Mouse (Mus musculus) forebrain, embryonic 14.5 days (tissue): ENCODE measurements around the gene Kmt2a. TPM values are rescaled to one million over a fixed set of nuclear protein-coding genes. Genes with fewer than 3 reads are reported as not detected.

Experiments
- ATAC-seq: fragments of 200-750 bp; cut with Nextera tagmentation; 2 replicates; pipeline ENCODE4 v1.8.0; 2017; ENCODE audit warnings: mild to moderate bottlenecking, moderate library complexity
- DNase-seq: peaks from one replicate; pipeline ENCODE4 v3.0.0-alpha.2; 2015; ENCODE audit warnings: low spot score
- H3K27ac ChIP-seq: fragments of 300-500 bp; sonication (generic); 2 replicates; pipeline ENCODE4 v1.5.1; 2014; ENCODE audit warnings: low read depth, mild to moderate bottlenecking, control low read depth, low read length, moderate library complexity
- H3K27me3 ChIP-seq: fragments of 300-500 bp; sonication (generic); replicated peaks from 2 replicates; pipeline ENCODE4 v1.6.1; 2014; ENCODE audit warnings: low read length, control low read depth, mixed read lengths; ENCODE audit not compliant: control insufficient read depth, insufficient read depth
- H3K36me3 ChIP-seq: fragments of 300-500 bp; sonication (generic); 2 replicates; pipeline ENCODE4 v1.6.1; 2014; ENCODE audit warnings: low read length, control low read depth; ENCODE audit not compliant: control insufficient read depth, insufficient read depth
- H3K4me1 ChIP-seq: fragments of 300-500 bp; sonication (generic); 2 replicates; pipeline ENCODE4 v1.6.1; 2014; ENCODE audit warnings: antibody characterized with exemption, low read length, control low read depth; ENCODE audit not compliant: control insufficient read depth, insufficient read depth
- H3K4me2 ChIP-seq: fragments of 300-500 bp; sonication (generic); 2 replicates; pipeline ENCODE4 v1.6.1; 2014; ENCODE audit warnings: mild to moderate bottlenecking, control low read depth, low read length
- H3K4me3 ChIP-seq: fragments of 300-500 bp; sonication (generic); 2 replicates; pipeline ENCODE4 v1.5.1; 2014; ENCODE audit warnings: low read depth, low read length, control low read depth
- H3K9ac ChIP-seq: fragments of 300-500 bp; sonication (generic); 2 replicates; pipeline ENCODE4 v1.6.1; 2014; ENCODE audit warnings: mild to moderate bottlenecking, low read length, control low read depth, moderate library complexity
- H3K9me3 ChIP-seq: fragments of 300-500 bp; sonication (generic); replicated peaks from 2 replicates; pipeline ENCODE4 v1.6.1; 2016; ENCODE audit warnings: low read length, control low read depth, mixed read lengths; ENCODE audit not compliant: control insufficient read depth
- WGBS: fragments of 180-500 bp; shearing (Covaris S2); extraction: QIAGEN DNeasy Blood & Tissue Kit; methylation state at CpG from one replicate; pipeline ENCODE4 v1.1.7; 2014; 5-methylcytosine and 5-hydroxymethylcytosine counted together
- polyA plus RNA-seq: library from polyadenylated mRNA; unstranded; fragments of >200 nt; fragmentation: Nextera tagmentation; extraction: Ambion mirVana; gene quantifications from 2 replicates; pipeline ENCODE4 v1.2.1, GENCODE M21; 2014

Kmt2a gene
- polyA plus RNA-seq, 1 experiment from 2014 or later = 9.6 TPM

GRCm38 (mm10) chr9:44882981-44883569 is 2.0 kb upstream of the Kmt2a start:
- peaks cover 10% of the 10 kb centered on the region for H3K4me1 ChIP-seq
- H3K9ac ChIP-seq = peak overlapping the region; percentile 99
- peak overlapping the region; percentile 98 for H3K4me3 ChIP-seq
- no peaks in the 10 kb centered on the region for H3K9me3 ChIP-seq
- 0 out of 2 replicates have a peak, but pooled peaks cover 3% of the 10 kb centered on the region for H3K36me3 ChIP-seq
- no peaks in the 10 kb centered on the region for H3K27me3 ChIP-seq
- peak; percentile 79 for DNase-seq
- peak overlapping the region; percentile 99 for H3K27ac ChIP-seq
- H3K4me2 ChIP-seq = peak overlapping the region; percentile 95
- peak; percentile 14 for ATAC-seq
- under 1% methylated on average over 21 of the region's 21 CpGs for WGBS

GRCm38 (mm10) chr9:44882436-44882980 is 1.4 kb upstream of the Kmt2a start:
- peak; percentile 74 for DNase-seq
- WGBS = under 1% methylated on average over 26 of the region's 27 CpGs
- 0 out of 2 replicates have a peak, but pooled peaks cover 3% of the 10 kb centered on the region for H3K36me3 ChIP-seq

GRCm38 (mm10) chr9:44881941-44882435 is 892 bp upstream of the Kmt2a start:
- peak; percentile 93 for DNase-seq

More at GRCm38 (mm10) chr9:44882436-44882980, 1.4 kb upstream of the Kmt2a start:
- peak overlapping the region; percentile 99 for H3K9ac ChIP-seq
- H3K27ac ChIP-seq = peak overlapping the region; percentile 99
- ATAC-seq = peak; percentile 43
- peak overlapping the region; percentile 95 for H3K4me2 ChIP-seq
- H3K27me3 ChIP-seq = no peaks in the 10 kb centered on the region
- H3K9me3 ChIP-seq = no peaks in the 10 kb centered on the region
- H3K4me3 ChIP-seq = peak overlapping the region; percentile 98
- H3K4me1 ChIP-seq = peaks cover 15% of the 10 kb centered on the region

GRCm38 (mm10) chr9:44880309-44881081 is 601 bp downstream of the Kmt2a start:
- H3K4me1 ChIP-seq = peaks cover 34% of the 10 kb centered on the region
- WGBS = under 1% methylated on average over 42 of the region's 44 CpGs
- DNase-seq = peak; percentile 53
- H3K27ac ChIP-seq = peak overlapping the region; percentile 99
- H3K9ac ChIP-seq = peak overlapping the region; percentile 99
- 0 out of 2 replicates have a peak, but pooled peaks have one; percentile 2 for ATAC-seq
- H3K4me2 ChIP-seq = peak overlapping the region; percentile 87
- H3K36me3 ChIP-seq = 0 out of 2 replicates have a peak, but pooled peaks cover 3% of the 10 kb centered on the region
- no peaks in the 10 kb centered on the region for H3K27me3 ChIP-seq
- no peaks in the 10 kb centered on the region for H3K9me3 ChIP-seq
- peak overlapping the region; percentile 98 for H3K4me3 ChIP-seq

More at GRCm38 (mm10) chr9:44881941-44882435, 892 bp upstream of the Kmt2a start:
- peak; percentile 83 for ATAC-seq
- WGBS = under 1% methylated on average over 28 of the region's 29 CpGs
- Histone ChIP-seq H3K27ac (peak overlapping the region; percentile 99), H3K4me2 (peak overlapping the region; percentile 95), H3K4me1 (peaks cover 21% of the 10 kb centered on the region), H3K9ac (peak overlapping the region; percentile 99), H3K9me3 (no peaks in the 10 kb centered on the region), H3K27me3 (no peaks in the 10 kb centered on the region), H3K36me3 (0 out of 2 replicates have a peak, but pooled peaks cover 3% of the 10 kb centered on the region), H3K4me3 (peak overlapping the region; percentile 98)

- peak overlapping the region; percentile 99 for H3K9ac ChIP-seq
- no peak for ATAC-seq
- H3K27ac ChIP-seq = peak overlapping the region; percentile 99
- peak overlapping the region; percentile 87 for H3K4me2 ChIP-seq
- H3K36me3 ChIP-seq = 0 out of 2 replicates have a peak, but pooled peaks cover 3% of the 10 kb centered on the region
- peak; percentile 39 for DNase-seq
- H3K27me3 ChIP-seq = no peaks in the 10 kb centered on the region
- H3K9me3 ChIP-seq = no peaks in the 10 kb centered on the region
- 0% methylated on average over 13 of the region's 13 CpGs for whole genome bisulfite sequencing
- H3K4me1 ChIP-seq = peaks cover 38% of the 10 kb centered on the region
- peak overlapping the region; percentile 98 for H3K4me3 ChIP-seq
Measured at GRCm38 (mm10) chr9:44879694-44880271, 1.3 kb downstream of the Kmt2a start.

- Histone ChIP-seq H3K9ac (peak overlapping the region; percentile 99), H3K27me3 (no peaks in the 10 kb centered on the region), H3K27ac (peak overlapping the region; percentile 99), H3K36me3 (0 out of 2 replicates have a peak, but pooled peaks cover 3% of the 10 kb centered on the region), H3K4me3 (peak overlapping the region; percentile 98), H3K4me2 (peak overlapping the region; percentile 87), H3K4me1 (peaks cover 38% of the 10 kb centered on the region), H3K9me3 (no peaks in the 10 kb centered on the region)
- ATAC-seq (no peak), DNase-seq (peak; percentile 53)
- 18% methylated on average over 9 of the region's 9 CpGs for WGBS
Measured at GRCm38 (mm10) chr9:44878776-44879500, 2.2 kb downstream of the Kmt2a start.

GRCm38 (mm10) chr9:44877686-44878085 is 3.4 kb downstream of the Kmt2a start:
- Histone ChIP-seq H3K4me3 (no peak overlapping the region), H3K9me3 (no peaks in the 10 kb centered on the region), H3K27me3 (no peaks in the 10 kb centered on the region), H3K9ac (no peak overlapping the region), H3K4me1 (peaks cover 36% of the 10 kb centered on the region), H3K27ac (no peak overlapping the region), H3K36me3 (0 out of 2 replicates have a peak, but pooled peaks cover 3% of the 10 kb centered on the region), H3K4me2 (peak overlapping the region; percentile 87)
- WGBS = 87% methylated on average over 7 of the region's 7 CpGs
- DNase-seq (no peak), ATAC-seq (no peak)

GRCm38 (mm10) chr9:44875476-44875875 is 5.6 kb downstream of the Kmt2a start:
- Histone ChIP-seq H3K27ac (no peak overlapping the region), H3K9me3 (no peaks in the 10 kb centered on the region), H3K36me3 (0 out of 2 replicates have a peak, but pooled peaks cover 9% of the 10 kb centered on the region), H3K4me2 (peak overlapping the region; percentile 18; the same call in 1 of the 2 replicates), H3K4me3 (no peak overlapping the region), H3K27me3 (no peaks in the 10 kb centered on the region), H3K9ac (no peak overlapping the region), H3K4me1 (peaks cover 36% of the 10 kb centered on the region)
- ATAC-seq (no peak), DNase-seq (peak; percentile 62)
- 10% methylated on average over 7 of the region's 7 CpGs for WGBS
